Mouse (Mus musculus) kidney, adult 2 months (tissue): Measurements from ENCODE around the gene Slc26a10.

Source experiments
- CTCF ChIP-seq: fragments of 200-500 bp; conservative IDR thresholded peaks from 2 replicates; pipeline ENCODE4 v1.5.1; 2011; ENCODE audit warnings: low read depth, mild to moderate bottlenecking, control low read depth, low read length, moderate library complexity, mixed read lengths; ENCODE audit not compliant: insufficient read depth, insufficient read length
- POLR2A ChIP-seq: fragments of 200-500 bp; IDR thresholded peaks from one replicate; pipeline ENCODE4 v1.6.1; 2011; ENCODE audit warnings: low read depth, low read length, control low read depth

GRCm38 (mm10) chr10:127127711-127128279 is 52.6 kb downstream of the Slc26a10 start:
- TF ChIP-seq CTCF (no peak), POLR2A (no peak)
